Mouse (Mus musculus): ENCODE measurements around the gene Cyp2j6. TPM values are rescaled to one million over a fixed set of nuclear protein-coding genes. Genes with fewer than 3 reads are reported as not detected.

Cyp2j6 gene
- 8.4 and 10.5 TPM in 2 replicates for polyA plus RNA-seq (2015; fragmentation: Nextera tagmentation; extraction: Ambion mirVana)

GRCm38 (mm10) chr4:96553133-96553819 is at the start of gene Cyp2j6:
TSS of gene Cyp2j6 (minus strand) at chr4:96553661.

DNA sequence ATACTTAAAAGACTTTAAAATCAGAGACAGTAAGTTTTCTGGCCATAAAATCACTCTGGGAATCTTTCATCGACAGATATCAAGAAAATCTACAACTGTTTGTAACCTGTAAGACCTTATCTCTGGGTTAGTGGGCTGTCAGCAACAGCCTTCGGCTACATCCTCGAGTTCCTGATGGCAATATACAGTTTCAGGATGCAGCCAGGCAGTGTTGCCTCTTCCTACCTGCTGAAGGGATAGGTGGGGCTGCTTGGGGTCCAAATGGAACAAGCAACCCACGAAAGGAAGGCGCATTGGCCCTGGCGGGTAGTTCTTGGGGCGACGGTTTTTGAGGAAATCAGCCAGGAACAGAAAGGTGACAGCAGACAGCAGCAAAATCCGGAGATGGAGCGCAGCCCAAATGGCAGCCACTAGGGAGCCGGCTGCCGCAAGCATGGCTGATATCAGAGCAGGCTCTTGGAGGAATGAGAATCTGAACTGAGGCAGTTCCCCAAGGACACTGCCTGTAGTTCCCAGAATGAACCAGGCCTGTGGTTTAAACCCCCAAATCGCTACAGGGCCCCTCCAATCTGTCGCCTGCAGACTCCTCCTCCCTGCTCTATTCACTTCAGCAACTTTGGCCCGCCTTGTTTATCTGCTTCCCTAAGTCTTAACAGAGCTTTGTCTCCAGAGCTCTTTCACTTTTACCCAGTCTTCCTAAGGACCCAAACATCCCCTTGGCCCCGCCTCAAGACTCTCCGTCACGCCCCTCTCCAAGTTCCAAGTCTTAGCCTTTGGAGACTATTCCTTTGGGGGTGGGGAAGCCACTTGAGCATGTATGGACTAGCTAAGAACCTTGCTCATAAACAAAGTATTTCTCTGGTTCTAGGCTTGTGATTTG is 37.7 kb upstream of the Cyp2j6 start, which contains the start of gene Cyp2j9:
Gene Cyp2j9, minus strand, starts transcription at position 668 of the 880 bp plus-strand sequence.

DNA sequence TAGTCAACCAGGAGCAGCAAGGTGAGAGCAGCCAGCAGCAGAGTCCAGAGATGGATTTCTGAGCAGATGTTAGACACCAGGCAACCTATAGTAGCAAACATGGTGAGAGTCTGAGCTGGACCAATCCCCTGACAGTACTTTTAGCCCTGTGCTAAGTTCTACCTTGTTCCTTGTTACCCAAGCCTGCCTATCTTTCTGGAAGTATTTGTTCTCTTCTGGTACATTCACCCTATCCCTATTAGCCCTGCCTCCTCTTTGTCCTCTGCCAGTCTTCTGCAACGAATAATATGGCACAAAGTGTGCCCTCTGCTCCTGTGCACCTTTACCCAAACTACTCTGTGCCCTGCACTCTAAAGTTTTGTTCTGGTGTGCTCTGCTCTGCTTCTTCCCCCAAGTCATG is 46.2 kb downstream of the Cyp2j6 start, which contains the start of gene Cyp2j8:
Gene Cyp2j8, minus strand, starts transcription at position 101 of the 400 bp plus-strand sequence.

Other genes starting within 250 kb of the Cyp2j6 start
- gene Cyp2j11, start 205.0 kb downstream of the Cyp2j6 start, polyA plus RNA-seq (2015; fragmentation: Nextera tagmentation; extraction: Ambion mirVana) = not detected in 2 replicates
- gene Cyp2j8, start 46.3 kb downstream of the Cyp2j6 start, polyA plus RNA-seq (2015; fragmentation: Nextera tagmentation; extraction: Ambion mirVana) = not detected in 2 replicates
- gene Cyp2j9, start 37.9 kb upstream of the Cyp2j6 start, polyA plus RNA-seq (2015; fragmentation: Nextera tagmentation; extraction: Ambion mirVana) = 3.6 and 4.0 TPM in 2 replicates
- gene Cyp2j5, start 110.5 kb upstream of the Cyp2j6 start, polyA plus RNA-seq (2015; fragmentation: Nextera tagmentation; extraction: Ambion mirVana) = not detected in 2 replicates
- gene Gm12695, start 231.5 kb upstream of the Cyp2j6 start, polyA plus RNA-seq (2015; fragmentation: Nextera tagmentation; extraction: Ambion mirVana) = not detected in 2 replicates

Data from urinary bladder, postnatal 0 days (tissue).